Mouse (Mus musculus): ENCODE measurements at regions not wholly inside any gene's neighbourhood (a gene's known extent, or its start where the extent isn't known, plus 50 kb on each side); places are given as distances from the start of the nearest gene placed in this dataset.

- DNase-seq (ENCODE audit: low spot score in 2 of 2) = no peak
These were observed 586.1 kb upstream of the Impad1 start for GRCm38 (mm10) chr4:5379215-5379614.

- DNase-seq (ENCODE audit: low spot score in 2 of 2) = no peak
These were observed 565.1 kb upstream of the Impad1 start for GRCm38 (mm10) chr4:5358274-5358673.

- no peak for DNase-seq (ENCODE audit: low spot score in 2 of 2)
These were observed 553.1 kb upstream of the Impad1 start for GRCm38 (mm10) chr4:5346226-5346625.

GRCm38 (mm10) chr4:5344739-5345138 lies 551.6 kb upstream of the Impad1 start:
- DNase-seq (ENCODE audit: low spot score in 2 of 2) = no peak

GRCm38 (mm10) chr4:5344311-5344710 lies 551.2 kb upstream of the Impad1 start:
- DNase-seq (ENCODE audit: low spot score in 2 of 2) = no peak

- no peak for DNase-seq (ENCODE audit: low spot score in 2 of 2)
These were observed 544.2 kb upstream of the Impad1 start for GRCm38 (mm10) chr4:5337158-5337896.

GRCm38 (mm10) chr4:5335030-5335429 lies 541.9 kb upstream of the Impad1 start:
- no peak for DNase-seq (ENCODE audit: low spot score in 2 of 2)

- no peak for DNase-seq (ENCODE audit: low spot score in 2 of 2)
These were observed 535.5 kb upstream of the Impad1 start for GRCm38 (mm10) chr4:5328497-5329194.

- DNase-seq (ENCODE audit: low spot score in 2 of 2) = peak in 1 of 2 experiments; percentile 10
These were observed 534.1 kb upstream of the Impad1 start for GRCm38 (mm10) chr4:5327171-5327661.

- no peak for DNase-seq (ENCODE audit: low spot score in 2 of 2)
These were observed 508.3 kb upstream of the Impad1 start for GRCm38 (mm10) chr4:5301461-5301860.

- DNase-seq (ENCODE audit: low spot score in 2 of 2) = no peak
These were observed 507.9 kb upstream of the Impad1 start for GRCm38 (mm10) chr4:5301017-5301416.

- DNase-seq (ENCODE audit: low spot score in 2 of 2) = no peak
These were observed 506.1 kb upstream of the Impad1 start for GRCm38 (mm10) chr4:5299208-5299607.

GRCm38 (mm10) chr4:5294030-5294429 lies 500.9 kb upstream of the Impad1 start:
- no peak for DNase-seq (ENCODE audit: low spot score in 2 of 2)

GRCm38 (mm10) chr4:5276113-5276512 lies 483.0 kb upstream of the Impad1 start:
- DNase-seq (ENCODE audit: low spot score in 2 of 2) = no peak
